Mouse (Mus musculus) ES-Bruce4 (cell line): ENCODE measurements around the gene Gak. TPM values are rescaled to one million over a fixed set of nuclear protein-coding genes. Genes with fewer than 3 reads are reported as not detected.
A peak's percentile ranks its signal among the peaks of the same experiment; 100 is the strongest.

ENCODE experiments used
- H3K27ac ChIP-seq: 2 replicates; pipeline ENCODE4 v1.5.1; 2012; ENCODE audit warnings: low read length, inconsistent platforms; ENCODE audit not compliant: insufficient read depth
- H3K27me3 ChIP-seq: 2 replicates; pipeline ENCODE4 v1.6.1; 2012; ENCODE audit warnings: mild to moderate bottlenecking, low read length, inconsistent platforms; ENCODE audit not compliant: control insufficient read depth, poor library complexity, insufficient read depth, severe bottlenecking
- H3K36me3 ChIP-seq: 2 replicates; pipeline ENCODE4 v1.6.1; 2012; ENCODE audit warnings: inconsistent platforms, mild to moderate bottlenecking, low read length, moderate library complexity; ENCODE audit not compliant: control insufficient read depth, poor library complexity, insufficient read depth, severe bottlenecking
- H3K4me1 ChIP-seq: one replicate; pipeline ENCODE4 v1.8.1; 2011; ENCODE audit warnings: low read length; ENCODE audit not compliant: control insufficient read depth, insufficient read depth
- H3K4me3 ChIP-seq: 2 replicates; pipeline ENCODE4 v1.5.1; 2011; ENCODE audit warnings: low read depth, mild to moderate bottlenecking, low read length
- H3K9ac ChIP-seq: 2 replicates; pipeline ENCODE4 v1.6.1; 2012; ENCODE audit warnings: low read depth, mild to moderate bottlenecking, inconsistent platforms; ENCODE audit not compliant: poor library complexity, severe bottlenecking
- H3K9me3 ChIP-seq: replicated peaks from 2 replicates; pipeline ENCODE4 v1.6.1; 2012; ENCODE audit warnings: mild to moderate bottlenecking, low read length, inconsistent platforms; ENCODE audit not compliant: control insufficient read depth, poor library complexity, insufficient read depth, severe bottlenecking
- CTCF ChIP-seq: IDR thresholded peaks from one replicate; pipeline ENCODE4 v1.8.1; 2011; ENCODE audit warnings: low read depth, low read length
- EP300 ChIP-seq: IDR thresholded peaks from 2 replicates; pipeline ENCODE4 v1.6.1; 2011; ENCODE audit warnings: low read depth, low read length; ENCODE audit not compliant: insufficient read depth
- POLR2A ChIP-seq: IDR thresholded peaks from one replicate; pipeline ENCODE4 v1.8.1; 2011; ENCODE audit warnings: low read length; ENCODE audit not compliant: insufficient read depth
- polyA plus RNA-seq: library from polyadenylated mRNA; stranded (reverse); fragments of >200 nt; gene quantifications from 2 replicates; pipeline ENCODE4 v1.2.4, GENCODE M21; 2011; ENCODE audit warnings: low read depth; ENCODE audit not compliant: missing spikeins, insufficient read depth, insufficient read length

The Gak gene
- polyA plus RNA-seq, result 55.0 and 63.0 TPM in 2 replicates

- no peaks in the 10 kb centered on the region for H3K4me1 ChIP-seq
- H3K9ac ChIP-seq, result peak within 1 kb of the TSS; percentile 78
- H3K9me3 ChIP-seq, result no peaks in the 10 kb centered on the region
- no peaks in the 10 kb centered on the region for H3K36me3 ChIP-seq
- H3K4me3 ChIP-seq, result peak within 1 kb of the TSS; percentile 90
- TF ChIP-seq EP300 (0 out of 2 replicates have a peak, but pooled peaks have one; percentile 36), CTCF (no peak)
- H3K27me3 ChIP-seq, result no peaks in the 10 kb centered on the region
- no peak within 1 kb of the TSS for H3K27ac ChIP-seq
Observed at GRCm38 (mm10) chr5:108629634-108630483, at the start of gene Gak, which contains the start of gene Tmem175. Gak (minus strand) TSS chr5:108629755. Tmem175 (plus strand) TSS chr5:108629770.

DNA sequence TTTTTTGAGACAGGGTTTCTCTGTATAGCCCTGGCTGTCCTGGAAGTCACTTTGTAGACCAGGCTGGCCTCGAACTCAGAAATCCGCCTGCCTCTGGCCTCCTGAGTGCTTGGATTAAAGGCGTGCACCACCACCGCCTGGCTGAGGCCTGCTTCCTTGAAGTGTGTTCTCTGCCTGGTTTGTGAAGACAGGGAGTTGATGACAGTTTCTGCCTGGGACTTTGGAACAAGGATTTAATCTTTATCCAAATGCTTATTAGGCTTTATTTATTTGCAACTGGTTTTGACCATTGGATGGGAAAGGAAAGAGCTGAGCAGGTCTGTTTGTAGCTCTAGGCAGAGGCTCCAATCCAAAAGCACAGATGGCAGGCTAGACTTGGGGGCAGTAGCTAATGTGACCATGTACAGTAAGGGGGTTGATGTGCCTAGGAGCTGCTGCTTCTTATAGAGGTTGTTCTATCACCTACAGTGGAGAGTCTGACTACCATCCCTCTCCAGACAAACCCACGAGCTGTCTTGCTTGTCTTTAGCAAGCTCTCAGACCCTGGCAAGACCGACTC lies 48.8 kb upstream of the Gak start:
- Histone ChIP-seq H3K4me3 (no peak overlapping the region), H3K9ac (peak overlapping the region; percentile 35; the same call in 1 of the 2 replicates), H3K27me3 (no peaks in the 10 kb centered on the region), H3K27ac (no peak overlapping the region), H3K9me3 (no peaks in the 10 kb centered on the region), H3K36me3 (no peaks in the 10 kb centered on the region), H3K4me1 (no peaks in the 10 kb centered on the region)
- TF ChIP-seq POLR2A (no peak), CTCF (no peak)

DNA sequence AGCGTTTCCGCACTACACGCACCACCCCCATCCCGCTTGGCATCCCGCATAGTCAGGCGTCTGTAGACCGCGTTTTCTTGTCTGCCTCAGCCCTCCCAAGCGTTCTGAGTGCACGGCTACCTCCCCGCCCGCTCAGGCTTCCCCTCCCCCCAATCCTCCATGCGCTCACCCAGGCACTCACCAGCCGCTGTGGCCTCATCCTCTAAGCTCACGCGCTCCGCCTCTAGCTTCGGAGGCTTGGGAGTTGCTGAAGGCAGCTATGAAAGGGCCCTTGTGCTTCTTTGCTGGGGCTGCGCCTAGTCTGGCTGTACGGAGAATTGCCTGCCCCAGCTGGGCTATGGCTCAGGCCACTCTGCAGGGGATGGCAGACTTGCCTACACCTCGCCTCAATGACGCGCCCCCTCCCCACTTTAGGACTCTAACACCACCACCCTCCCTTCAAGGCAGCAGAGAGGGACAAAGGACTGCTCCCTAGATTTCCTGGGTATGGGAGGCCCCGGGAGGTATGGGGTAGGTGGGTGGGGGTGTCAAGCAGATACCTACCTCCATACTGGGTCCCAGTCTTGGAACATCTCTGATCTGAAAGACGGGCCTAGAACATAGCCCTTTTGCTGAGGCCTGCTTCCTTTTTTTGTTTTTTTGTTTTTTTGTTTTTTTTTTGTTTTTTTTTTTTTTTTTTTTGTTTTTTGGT lies 48.2 kb upstream of the Gak start:
- H3K27ac ChIP-seq, result no peak overlapping the region
- no peaks in the 10 kb centered on the region for H3K9me3 ChIP-seq
- no peaks in the 10 kb centered on the region for H3K36me3 ChIP-seq
- H3K9ac ChIP-seq, result peak overlapping the region; percentile 35
- TF ChIP-seq CTCF (no peak), EP300 (no peak), POLR2A (no peak)
- H3K4me1 ChIP-seq, result no peaks in the 10 kb centered on the region
- H3K27me3 ChIP-seq, result no peaks in the 10 kb centered on the region
- H3K4me3 ChIP-seq, result peak overlapping the region; percentile 52

DNA sequence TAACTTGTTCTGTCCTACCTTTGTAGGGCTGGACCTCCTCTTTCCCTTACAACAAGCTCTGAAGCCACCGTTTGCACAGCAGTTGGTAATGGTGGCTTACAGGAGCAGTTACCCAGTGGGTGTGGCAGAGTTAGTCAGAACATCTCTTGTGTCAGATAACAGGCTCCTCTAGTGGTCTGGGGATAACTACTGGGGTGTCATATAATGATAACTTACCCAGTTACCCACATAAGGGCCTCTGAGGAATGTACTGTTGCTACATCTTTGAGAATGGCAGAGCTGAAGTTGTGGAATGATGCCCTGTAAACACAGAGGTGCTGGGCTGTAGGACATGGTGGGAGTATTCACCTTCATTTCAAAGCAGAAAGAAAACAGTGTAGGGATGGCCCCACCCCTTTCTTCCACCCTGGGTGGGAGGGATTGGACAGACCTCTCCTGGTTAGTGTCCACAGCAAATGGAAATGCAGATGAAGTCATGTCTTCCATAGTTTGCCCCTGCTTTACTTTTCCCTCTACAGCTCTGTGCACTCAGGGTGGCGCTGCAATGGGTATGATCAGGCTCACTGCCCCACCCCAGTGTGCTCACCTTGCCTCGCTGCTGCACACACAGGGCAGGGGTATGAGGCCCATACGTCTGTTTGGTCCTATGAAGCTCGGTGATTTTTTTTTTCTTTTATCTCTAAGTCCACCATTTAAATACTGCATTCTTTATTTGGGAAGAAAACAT lies 47.4 kb upstream of the Gak start:
- no peaks in the 10 kb centered on the region for H3K27me3 ChIP-seq
- TF ChIP-seq EP300 (no peak), POLR2A (no peak), CTCF (peak; percentile 33)

DNA sequence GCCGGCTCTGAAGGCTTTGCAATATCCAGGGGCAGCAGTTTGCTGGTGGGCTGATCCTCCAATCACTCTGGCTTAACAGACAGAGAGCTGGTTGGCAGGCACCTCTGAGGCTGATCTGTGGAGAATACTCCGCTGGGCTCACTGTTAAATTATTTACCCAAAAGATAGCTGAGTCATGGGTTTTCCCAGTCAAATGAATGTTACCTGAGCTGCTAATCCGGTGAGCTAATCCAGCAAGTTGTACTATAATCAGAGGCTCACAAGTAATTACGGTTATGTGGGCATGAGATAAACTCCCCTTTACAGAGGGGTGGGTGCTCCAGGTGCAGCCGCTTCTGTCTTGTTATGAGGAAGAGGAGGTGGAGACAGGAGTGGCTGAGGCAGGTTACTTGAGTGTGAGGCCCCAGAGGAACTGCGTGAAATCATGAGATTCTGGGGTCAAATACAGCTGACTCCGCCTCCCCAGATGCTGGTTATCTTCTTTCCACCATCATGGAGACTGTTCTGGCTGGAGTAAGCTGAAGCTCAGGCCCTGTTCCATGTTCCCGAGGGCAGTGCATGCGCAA lies 45.8 kb upstream of the Gak start, which contains the start of gene Slc26a1:
Gene Slc26a1, minus strand, starts transcription at position 319 of the 566 bp plus-strand sequence.
- Histone ChIP-seq H3K27ac (no peak within 1 kb of the TSS), H3K36me3 (no peaks in the 10 kb centered on the region), H3K4me3 (no peak within 1 kb of the TSS), H3K27me3 (no peaks in the 10 kb centered on the region), H3K4me1 (no peaks in the 10 kb centered on the region), H3K9me3 (no peaks in the 10 kb centered on the region), H3K9ac (no peak within 1 kb of the TSS)
- TF ChIP-seq CTCF (no peak), EP300 (no peak), POLR2A (no peak)

More for the DNA sequence above, 47.4 kb upstream of the Gak start:
- Histone ChIP-seq H3K9me3 (no peaks in the 10 kb centered on the region), H3K27ac (no peak overlapping the region), H3K4me3 (peak overlapping the region; percentile 52), H3K9ac (peak overlapping the region; percentile 35), H3K4me1 (no peaks in the 10 kb centered on the region), H3K36me3 (no peaks in the 10 kb centered on the region)
